Mouse (Mus musculus): ENCODE measurements around the gene Cltc.

DNA sequence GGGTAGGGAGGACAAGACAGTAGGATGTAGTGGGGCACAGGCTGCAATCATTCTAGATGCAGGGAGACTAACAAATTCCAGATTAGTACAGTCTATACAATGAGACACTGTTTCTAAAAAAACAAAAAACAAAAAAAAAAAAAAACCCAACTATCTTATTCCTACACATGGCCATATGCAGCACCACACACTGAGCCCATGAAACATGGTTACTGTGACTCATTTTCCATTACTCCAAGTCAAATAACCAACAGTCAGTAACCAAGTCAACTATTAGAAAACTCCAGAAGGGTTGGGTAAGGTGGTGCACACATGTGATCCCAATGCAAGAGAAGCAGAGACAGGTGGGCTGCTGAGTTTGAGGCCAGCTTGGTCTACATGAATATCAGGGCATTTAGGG lies 5.0 kb downstream of the Cltc start:
- TF ChIP-seq POLR2A (IDR thresholded peaks at IDR 0.05; ENCODE audit: extremely low read depth, insufficient read depth, low read length), result no peak
- TF ChIP-seq CTCF (IDR thresholded peaks at IDR 0.05; ENCODE audit: extremely low read depth, insufficient read depth, low read length), result no peak

All from cortical plate, adult 2 months (tissue).